Mouse (Mus musculus) kidney, embryonic 16.5 days (tissue): ENCODE measurements at regions not wholly inside any gene's neighbourhood (a gene's known extent, or its start where the extent isn't known, plus 50 kb on each side); places are given as distances from the start of the nearest gene placed in this dataset.

Source experiments
- ATAC-seq: fragments of 200-750 bp; cut with Nextera tagmentation; 2 replicates; pipeline ENCODE4 v1.8.0; 2017; ENCODE audit warnings: moderate TSS enrichment; ENCODE audit not compliant: low FRiP score, low TSS enrichment
- H3K27ac ChIP-seq: fragments of 300-500 bp; sonication (generic); 2 replicates; pipeline ENCODE4 v1.5.1; 2014; ENCODE audit warnings: low read length
- H3K27me3 ChIP-seq: fragments of 300-500 bp; sonication (generic); 2 replicates; pipeline ENCODE4 v1.6.1; 2014; ENCODE audit warnings: low read length, control low read depth, mixed read lengths; ENCODE audit not compliant: insufficient read depth
- H3K36me3 ChIP-seq: fragments of 300-500 bp; sonication (generic); 2 replicates; pipeline ENCODE4 v1.6.1; 2014; ENCODE audit warnings: low read length, control low read depth, mixed read lengths; ENCODE audit not compliant: insufficient read depth
- H3K4me1 ChIP-seq: fragments of 300-500 bp; sonication (generic); 2 replicates; pipeline ENCODE4 v1.6.1; 2014; ENCODE audit warnings: low read length, control low read depth, mixed read lengths; ENCODE audit not compliant: insufficient read depth
- H3K4me2 ChIP-seq: fragments of 300-500 bp; sonication (generic); replicated peaks from 2 replicates; pipeline ENCODE4 v1.6.1; 2014; ENCODE audit warnings: low read depth, low read length
- H3K4me3 ChIP-seq: fragments of 300-500 bp; sonication (generic); 2 replicates; pipeline ENCODE4 v1.5.1; 2014; ENCODE audit warnings: mild to moderate bottlenecking, low read length
- H3K9ac ChIP-seq: fragments of 300-500 bp; sonication (generic); replicated peaks from 2 replicates; pipeline ENCODE4 v1.6.1; 2014; ENCODE audit warnings: low read length
- H3K9me3 ChIP-seq: fragments of 300-500 bp; sonication (generic); 2 replicates; pipeline ENCODE4 v1.6.1; 2016; ENCODE audit warnings: low read length, control low read depth
- WGBS: fragments of 180-500 bp; shearing (Covaris S2); extraction: QIAGEN DNeasy Blood & Tissue Kit; methylation state at CpG from one replicate; pipeline ENCODE4 v1.1.7; 2014; 5-methylcytosine and 5-hydroxymethylcytosine counted together

DNA sequence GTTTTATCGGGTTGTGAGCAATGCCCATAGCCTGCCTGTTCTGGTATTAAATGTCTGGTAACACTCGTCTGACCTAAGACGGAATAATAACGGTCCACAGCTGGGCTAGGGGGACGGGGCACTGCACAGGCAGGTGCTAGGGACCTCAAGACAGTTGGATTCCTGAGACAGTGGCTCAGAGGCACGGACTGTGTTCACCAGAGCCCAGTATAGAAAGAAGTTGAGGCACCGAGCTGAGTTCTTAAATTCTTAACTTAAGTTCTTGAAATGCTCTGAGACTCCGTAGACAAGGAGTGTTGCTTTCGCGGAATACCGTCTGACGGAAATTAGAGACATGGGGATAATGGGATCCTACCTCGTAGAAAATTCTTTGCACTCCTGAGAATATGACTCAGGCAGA lies 174.2 kb upstream of the Arid2 start:
- no peak overlapping the region for H3K4me3 ChIP-seq
- 71% methylated on average over 13 of the region's 13 CpGs for WGBS

DNA sequence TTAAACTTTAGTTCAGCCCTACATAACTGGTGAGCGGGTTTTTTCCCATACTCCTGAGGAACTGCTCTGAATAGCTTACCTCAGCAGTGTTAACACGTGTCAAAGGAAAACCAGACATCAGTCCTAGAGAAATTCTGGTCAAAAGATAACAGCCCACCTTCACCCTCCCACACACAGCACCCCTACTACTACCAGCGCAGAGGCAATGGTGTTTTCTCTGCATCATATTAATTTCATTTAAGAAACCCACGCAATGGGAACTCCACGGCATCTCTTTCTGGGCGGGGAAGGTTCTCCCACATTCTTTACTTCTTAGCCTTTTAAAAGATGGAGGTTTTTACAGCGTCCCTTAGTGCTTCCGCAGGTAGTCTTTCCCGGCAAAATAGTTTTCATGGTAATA lies 172.7 kb upstream of the Arid2 start:
- no peak overlapping the region for H3K27ac ChIP-seq
- H3K36me3 ChIP-seq, result no peaks in the 10 kb centered on the region
- 65% methylated on average over 9 of the region's 9 CpGs for WGBS
- no peak overlapping the region for H3K4me2 ChIP-seq
- H3K9me3 ChIP-seq, result 0 out of 2 replicates have a peak, but pooled peaks cover 4% of the 10 kb centered on the region
- H3K4me1 ChIP-seq, result peaks cover 5% of the 10 kb centered on the region; the same call in 1 of the 2 replicates
- H3K9ac ChIP-seq, result no peak overlapping the region
- no peak overlapping the region for H3K4me3 ChIP-seq
- no peaks in the 10 kb centered on the region for H3K27me3 ChIP-seq
- no peak for ATAC-seq

More for the DNA sequence above, 174.2 kb upstream of the Arid2 start:
- Histone ChIP-seq H3K9me3 (0 out of 2 replicates have a peak, but pooled peaks cover 6% of the 10 kb centered on the region), H3K27me3 (no peaks in the 10 kb centered on the region), H3K36me3 (no peaks in the 10 kb centered on the region), H3K4me1 (no peaks in the 10 kb centered on the region), H3K9ac (no peak overlapping the region), H3K4me2 (no peak overlapping the region), H3K27ac (no peak overlapping the region)
- no peak for ATAC-seq

DNA sequence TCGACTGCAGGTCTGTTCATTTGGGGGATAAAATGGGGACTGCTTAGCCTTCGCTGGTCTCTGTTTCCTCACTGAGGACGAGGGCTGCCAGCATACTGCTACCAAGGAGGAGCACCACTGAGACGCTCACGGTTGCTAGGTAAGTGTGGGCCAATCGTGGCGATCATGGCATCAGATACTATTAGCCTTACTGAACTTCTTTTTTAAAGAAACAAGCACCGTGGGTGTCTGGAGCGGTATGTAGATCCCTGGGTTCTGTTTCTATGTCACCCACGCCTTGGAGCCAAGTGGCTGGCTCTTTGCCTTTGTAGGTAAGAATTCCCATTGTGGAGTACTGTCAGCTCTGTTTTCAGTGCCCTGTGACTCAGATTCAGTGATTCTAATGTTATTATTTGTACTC lies 172.1 kb upstream of the Arid2 start:
- H3K4me3 ChIP-seq, result no peak overlapping the region
- peaks cover 5% of the 10 kb centered on the region; the same call in 1 of the 2 replicates for H3K4me1 ChIP-seq
- no peaks in the 10 kb centered on the region for H3K27me3 ChIP-seq
- H3K4me2 ChIP-seq, result no peak overlapping the region
- WGBS, result 56% methylated on average over 10 of the region's 10 CpGs
- H3K27ac ChIP-seq, result no peak overlapping the region
- H3K9me3 ChIP-seq, result 0 out of 2 replicates have a peak, but pooled peaks cover 2% of the 10 kb centered on the region
- no peaks in the 10 kb centered on the region for H3K36me3 ChIP-seq
- ATAC-seq, result no peak
- no peak overlapping the region for H3K9ac ChIP-seq

DNA sequence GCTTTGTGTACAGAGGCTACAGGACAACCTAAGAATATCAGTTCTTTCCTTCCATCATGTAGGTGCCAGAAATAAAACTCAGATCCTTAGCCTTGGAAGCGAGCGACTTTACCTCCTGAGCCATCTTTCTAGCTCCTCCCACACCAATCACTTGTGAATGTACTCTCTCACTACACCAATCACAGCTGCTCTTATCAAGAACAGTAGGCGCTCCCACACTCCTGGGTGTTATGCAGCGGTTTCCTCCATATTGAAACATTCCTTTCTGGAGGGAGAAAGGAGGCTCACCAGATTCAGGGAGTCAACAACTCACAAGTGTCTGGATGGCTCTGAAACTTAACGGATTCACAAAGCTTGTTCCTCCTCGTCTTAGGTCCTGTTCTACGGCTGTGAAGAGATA lies 168.1 kb upstream of the Arid2 start:
- no peak for ATAC-seq
- Histone ChIP-seq H3K4me2 (no peak overlapping the region), H3K9me3 (peaks cover 8% of the 10 kb centered on the region; the same call in 1 of the 2 replicates), H3K27me3 (no peaks in the 10 kb centered on the region), H3K9ac (no peak overlapping the region), H3K27ac (no peak overlapping the region), H3K4me1 (peaks cover 5% of the 10 kb centered on the region; the same call in 1 of the 2 replicates), H3K36me3 (no peaks in the 10 kb centered on the region), H3K4me3 (no peak overlapping the region)
- 93% methylated on average over 7 of the region's 7 CpGs for WGBS

DNA sequence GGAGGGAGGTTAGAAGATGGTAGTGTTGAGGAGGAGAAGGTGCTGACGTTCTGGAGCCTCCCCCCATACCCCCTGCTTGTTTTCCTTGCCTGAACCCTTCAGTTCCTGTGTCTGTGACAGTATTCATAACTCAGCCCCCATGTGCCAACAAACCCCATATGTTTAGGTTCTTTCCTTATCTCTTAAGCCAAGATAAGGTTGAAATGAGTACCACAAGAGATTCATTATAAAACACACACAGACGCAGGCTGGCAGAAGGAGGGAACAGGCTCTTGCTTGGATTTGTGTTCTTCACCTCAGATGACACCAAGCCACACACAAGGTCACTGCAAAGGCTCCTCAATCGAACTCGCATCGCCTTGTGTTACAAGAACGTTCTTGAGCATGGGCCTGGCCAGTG lies 162.9 kb upstream of the Arid2 start:
- Histone ChIP-seq H3K9me3 (peaks cover 8% of the 10 kb centered on the region; the same call in 1 of the 2 replicates), H3K4me3 (no peak overlapping the region), H3K36me3 (no peaks in the 10 kb centered on the region), H3K27me3 (no peaks in the 10 kb centered on the region), H3K4me1 (no peaks in the 10 kb centered on the region), H3K27ac (no peak overlapping the region), H3K9ac (no peak overlapping the region), H3K4me2 (no peak overlapping the region)
- 73% methylated on average over 6 of the region's 6 CpGs for WGBS
- no peak for ATAC-seq

DNA sequence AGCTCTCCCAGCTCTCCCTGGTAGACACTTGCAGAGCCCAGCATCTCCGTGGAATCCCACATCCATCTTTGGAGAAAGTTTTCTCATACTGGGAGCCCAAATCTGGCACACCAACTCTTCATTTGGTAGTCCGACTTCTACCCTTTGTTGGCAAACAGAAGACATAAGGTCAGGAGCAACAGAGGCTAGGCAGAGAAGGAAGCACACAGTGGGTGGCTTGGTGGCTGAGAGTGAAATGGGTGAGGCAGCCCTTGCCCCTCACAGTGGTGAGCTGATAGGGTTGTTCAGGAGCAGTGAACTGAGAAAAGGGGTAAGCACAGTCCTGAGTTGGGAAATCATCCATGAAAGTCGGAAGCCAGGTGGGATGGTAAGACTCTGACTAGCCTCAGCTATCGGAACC lies 157.6 kb upstream of the Arid2 start:
- Histone ChIP-seq H3K27me3 (no peaks in the 10 kb centered on the region), H3K27ac (no peak overlapping the region), H3K9ac (no peak overlapping the region), H3K4me3 (no peak overlapping the region), H3K36me3 (no peaks in the 10 kb centered on the region), H3K4me1 (0 out of 2 replicates have a peak, but pooled peaks cover 7% of the 10 kb centered on the region), H3K9me3 (no peaks in the 10 kb centered on the region), H3K4me2 (no peak overlapping the region)
- peak; percentile 35; the same call in 1 of the 2 replicates for ATAC-seq
- 58% methylated on average over 4 of the region's 4 CpGs for WGBS

DNA sequence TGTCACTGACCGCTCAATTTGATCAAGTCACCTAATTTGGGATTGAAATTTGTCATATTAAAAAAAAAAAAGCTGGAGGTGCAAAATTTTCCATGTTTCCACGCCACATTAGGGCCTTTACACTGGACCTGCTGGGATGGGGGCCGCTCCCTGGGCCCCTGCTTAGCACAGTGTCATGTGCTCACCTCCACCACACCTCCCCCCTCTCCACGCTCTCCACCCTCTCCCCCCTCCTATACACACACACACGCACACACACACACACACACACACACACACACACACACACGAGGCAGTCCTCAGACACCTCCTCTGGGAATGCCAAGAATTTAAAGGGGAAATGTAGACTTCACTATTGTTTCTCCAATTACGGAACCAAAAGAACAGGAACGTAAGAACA lies 156.8 kb upstream of the Arid2 start:
- no peaks in the 10 kb centered on the region for H3K9me3 ChIP-seq
- H3K4me3 ChIP-seq, result no peak overlapping the region
- no peaks in the 10 kb centered on the region for H3K36me3 ChIP-seq
- no peak overlapping the region for H3K4me2 ChIP-seq
- H3K27ac ChIP-seq, result no peak overlapping the region
- WGBS, result 65% methylated on average over 7 of the region's 8 CpGs
- H3K27me3 ChIP-seq, result no peaks in the 10 kb centered on the region
- no peak overlapping the region for H3K9ac ChIP-seq
- peaks cover 14% of the 10 kb centered on the region for H3K4me1 ChIP-seq
- no peak for ATAC-seq

DNA sequence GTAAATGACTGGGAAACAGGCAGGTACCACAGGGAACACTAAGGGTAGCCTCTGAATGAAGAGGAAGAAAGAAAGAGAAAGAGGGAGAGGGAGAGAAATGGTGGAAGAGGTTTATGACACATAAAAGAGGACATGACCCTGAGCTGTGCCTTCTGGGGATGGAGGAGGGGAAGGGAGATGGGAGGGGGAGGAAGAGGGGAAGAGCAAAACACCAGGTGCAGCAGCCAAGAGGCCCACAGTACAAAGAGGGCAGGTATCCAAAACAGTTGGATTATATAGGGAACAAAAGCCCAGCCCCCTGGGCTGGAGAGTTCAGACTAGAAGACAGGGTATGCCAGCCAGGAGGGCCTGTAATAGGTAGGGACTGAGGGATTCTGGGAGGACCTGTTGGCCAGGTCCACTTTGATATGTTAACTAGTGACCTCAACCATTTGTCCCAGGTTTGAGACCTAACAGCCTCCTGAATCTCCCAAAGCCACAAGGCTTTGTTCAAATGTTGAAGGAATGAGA lies 155.7 kb upstream of the Arid2 start:
- no peak overlapping the region for H3K4me2 ChIP-seq
- no peaks in the 10 kb centered on the region for H3K27me3 ChIP-seq
- no peaks in the 10 kb centered on the region for H3K36me3 ChIP-seq
- no peak overlapping the region for H3K27ac ChIP-seq
- H3K9ac ChIP-seq, result no peak overlapping the region
- H3K4me3 ChIP-seq, result no peak overlapping the region
- H3K9me3 ChIP-seq, result no peaks in the 10 kb centered on the region
- ATAC-seq, result no peak
- H3K4me1 ChIP-seq, result peaks cover 16% of the 10 kb centered on the region

DNA sequence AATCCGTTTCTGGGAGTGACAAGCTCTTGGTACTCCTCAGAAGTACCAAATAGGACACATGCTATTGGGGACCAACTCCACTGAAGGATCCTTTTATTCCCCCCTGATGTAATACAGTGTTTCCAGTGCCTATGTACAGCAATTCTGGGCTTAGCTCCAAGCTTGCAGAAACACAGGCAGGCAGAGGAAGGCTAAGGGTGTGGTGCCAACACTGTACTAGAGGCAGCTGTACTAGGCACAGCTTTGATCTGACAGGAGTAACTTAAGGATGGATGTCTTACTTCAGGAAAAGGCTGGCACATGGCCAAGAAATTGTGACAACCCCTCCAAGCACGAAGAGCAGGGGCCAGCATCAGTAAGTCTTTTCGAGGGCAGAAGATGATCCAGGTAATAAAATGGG lies 154.7 kb upstream of the Arid2 start:
- ATAC-seq, result peak; percentile 72
- Histone ChIP-seq H3K4me2 (no peak overlapping the region), H3K4me1 (peaks cover 16% of the 10 kb centered on the region), H3K36me3 (no peaks in the 10 kb centered on the region), H3K9ac (no peak overlapping the region), H3K9me3 (no peaks in the 10 kb centered on the region), H3K27me3 (no peaks in the 10 kb centered on the region), H3K4me3 (no peak overlapping the region), H3K27ac (no peak overlapping the region)
- 37% methylated on average over 3 of the region's 3 CpGs for WGBS

DNA sequence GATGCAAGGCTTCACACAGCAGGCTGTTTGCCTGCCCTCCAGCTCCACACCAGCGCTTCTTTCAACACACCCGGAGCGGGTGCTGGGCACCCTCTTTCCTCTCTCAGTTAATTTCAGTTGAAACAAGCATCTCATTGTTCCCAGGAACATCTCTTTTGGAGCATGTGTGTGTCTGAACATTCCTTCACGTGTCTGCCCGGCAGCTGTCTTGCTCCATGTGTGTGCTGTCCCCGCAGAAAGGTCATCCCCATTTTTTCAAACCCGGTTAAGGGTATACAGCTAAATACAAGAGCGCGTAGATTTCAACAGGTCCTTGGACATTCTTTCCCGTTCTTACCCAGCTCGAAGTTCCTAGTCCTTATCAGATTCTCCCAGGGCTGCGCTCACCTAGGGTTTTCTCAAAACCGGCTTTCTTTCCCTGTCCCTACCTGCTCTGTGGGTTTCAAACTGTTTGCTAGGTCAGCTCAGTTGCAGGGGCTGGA lies 152.0 kb upstream of the Arid2 start:
- H3K4me3 ChIP-seq, result no peak overlapping the region

More for the DNA sequence above, 152.0 kb upstream of the Arid2 start:
- no peak for ATAC-seq
- H3K4me1 ChIP-seq, result peaks cover 12% of the 10 kb centered on the region
- H3K9ac ChIP-seq, result no peak overlapping the region
- H3K36me3 ChIP-seq, result no peaks in the 10 kb centered on the region
- no peaks in the 10 kb centered on the region for H3K27me3 ChIP-seq
- H3K9me3 ChIP-seq, result no peaks in the 10 kb centered on the region
- WGBS, result 32% methylated on average over 13 of the region's 13 CpGs
- H3K27ac ChIP-seq, result no peak overlapping the region
- H3K4me2 ChIP-seq, result peak overlapping the region; percentile 19; the same call in 1 of the 2 replicates
